Mouse (Mus musculus): ENCODE data around the gene Poln. TPM values are rescaled to one million over a fixed set of nuclear protein-coding genes. Genes with fewer than 3 reads are reported as not detected.

Poln gene
- polyA plus RNA-seq, 1 experiment = 0.04 TPM

DNA sequence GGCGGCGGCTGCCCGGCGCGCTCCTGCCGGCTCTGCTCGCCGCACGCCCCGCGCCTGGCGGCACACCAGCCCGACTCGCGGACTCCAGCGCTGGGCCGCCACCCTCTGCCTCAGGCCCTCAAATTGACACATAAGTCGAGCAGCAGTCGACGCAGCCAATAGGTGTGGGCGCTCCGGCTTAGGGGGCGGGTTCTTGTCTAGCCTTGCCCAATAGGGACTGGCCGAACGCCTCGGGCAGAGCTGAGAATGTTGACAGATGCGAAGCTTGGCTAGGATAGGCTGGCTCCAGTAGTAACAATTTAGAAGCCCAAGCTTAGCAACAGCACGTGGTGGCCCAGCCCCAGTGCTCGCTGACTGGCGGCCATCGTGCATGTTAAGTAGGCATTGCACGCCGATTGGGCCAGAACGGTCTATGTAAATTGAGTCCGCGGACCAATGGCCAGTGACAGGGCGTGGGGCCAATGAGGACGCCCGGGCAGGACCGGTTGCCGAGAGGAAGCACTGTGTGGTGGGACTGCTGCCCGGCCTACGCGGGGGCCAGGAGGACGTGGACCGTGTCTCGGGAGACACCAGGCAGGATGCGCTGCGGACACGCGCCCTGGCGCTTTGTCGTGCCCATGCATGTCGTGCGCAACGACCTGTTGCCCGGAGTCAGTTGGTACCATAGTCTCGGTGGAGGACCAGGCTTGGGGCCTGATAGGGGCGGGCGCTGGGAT lies 18.5 kb upstream of the Poln start, which contains the start of gene Mxd4:
TSS of gene Mxd4 (minus strand) at position 120 of the 716 bp plus-strand sequence.
- Histone ChIP-seq H3K4me2 (ENCODE audit: low read depth) (peak within 1 kb of the TSS; percentile 96), H3K36me3 (ENCODE audit: control insufficient read depth, insufficient read depth) (no peaks in the 10 kb centered on the region), H3K4me3 (peak within 1 kb of the TSS; percentile 52), H3K79me2 (ENCODE audit: control insufficient read depth, insufficient read depth) (no peaks in the 10 kb centered on the region), H3ac (ENCODE audit: control insufficient read depth, insufficient read length) (peak within 1 kb of the TSS; percentile 43), H3K27me3 (ENCODE audit: control insufficient read depth, insufficient read depth, insufficient read length) (no peaks in the 10 kb centered on the region)
- TF ChIP-seq REST (IDR thresholded peaks at IDR 0.05; ENCODE audit: insufficient read depth, insufficient read length) = no peak
- TF ChIP-seq CEBPB (IDR thresholded peaks at IDR 0.05; ENCODE audit: insufficient read depth, poor library complexity, severe bottlenecking) = no peak
- TF ChIP-seq POLR2A (IDR thresholded peaks at IDR 0.05; ENCODE audit: insufficient read length, low read depth) = peak; percentile 99
- TF ChIP-seq POLR2AphosphoS2 (IDR thresholded peaks at IDR 0.05; ENCODE audit: insufficient read length, low read depth) = peak; percentile 97
- TF ChIP-seq USF1 (IDR thresholded peaks at IDR 0.05; ENCODE audit: low read depth) = peak; percentile 70
- no peak for TF ChIP-seq MYOD1 (IDR thresholded peaks at IDR 0.05; ENCODE audit: control insufficient read depth in 1 of 3, insufficient read length in 2 of 3, low read depth in 2 of 3)
- peak; percentile 58 for TF ChIP-seq SRF (IDR thresholded peaks at IDR 0.05; ENCODE audit: control insufficient read depth, insufficient read length, low read depth)
- TF ChIP-seq E2F4 (IDR thresholded peaks at IDR 0.05; ENCODE audit: insufficient read depth) = no peak
- no peak for TF ChIP-seq TCF12 (IDR thresholded peaks at IDR 0.05; ENCODE audit: insufficient read depth, poor library complexity, severe bottlenecking)
- peak in 2 of 3 experiments; percentile 7 to 20 for TF ChIP-seq MYOG (IDR thresholded peaks at IDR 0.05; ENCODE audit: control insufficient read depth in 1 of 3, insufficient read depth in 1 of 3, insufficient read length in 2 of 3, low read depth in 2 of 3)
- TF ChIP-seq MAX (IDR thresholded peaks at IDR 0.05; ENCODE audit: low read depth) = no peak
- TF ChIP-seq TCF3 (IDR thresholded peaks at IDR 0.05; ENCODE audit: insufficient read length, low read depth) = no peak

DNA sequence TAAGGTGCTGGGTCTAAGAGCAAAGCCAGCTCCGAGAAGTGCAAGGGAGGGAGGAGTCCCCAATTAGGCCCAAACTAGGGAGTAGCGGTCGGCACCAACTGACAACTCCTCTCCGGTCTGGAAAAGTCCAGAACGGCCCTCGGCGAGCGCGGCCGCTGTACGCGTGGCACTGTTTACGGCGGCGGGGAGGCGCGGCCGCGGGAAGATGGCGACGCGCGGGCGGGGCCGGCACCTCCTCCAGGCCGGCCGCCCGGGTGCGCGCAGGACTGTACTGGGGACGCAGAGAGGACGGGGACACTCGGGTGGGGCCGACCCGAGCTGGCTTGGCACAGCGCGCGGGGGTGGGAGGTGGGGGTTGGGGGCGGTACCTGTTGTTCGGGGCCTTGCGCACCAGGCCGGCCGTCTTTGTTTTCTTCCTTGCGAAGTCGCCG lies 17.7 kb upstream of the Poln start:
- TF ChIP-seq MYOD1 (IDR thresholded peaks at IDR 0.05; ENCODE audit: control insufficient read depth in 1 of 3, insufficient read length in 2 of 3, low read depth in 2 of 3) (no peak), TCF3 (IDR thresholded peaks at IDR 0.05; ENCODE audit: insufficient read length, low read depth) (no peak), POLR2AphosphoS2 (IDR thresholded peaks at IDR 0.05; ENCODE audit: insufficient read length, low read depth) (no peak), MAX (IDR thresholded peaks at IDR 0.05; ENCODE audit: low read depth) (no peak), MYOG (IDR thresholded peaks at IDR 0.05; ENCODE audit: control insufficient read depth in 1 of 3, insufficient read depth in 1 of 3, insufficient read length in 2 of 3, low read depth in 2 of 3) (no peak), TCF12 (IDR thresholded peaks at IDR 0.05; ENCODE audit: insufficient read depth, poor library complexity, severe bottlenecking) (no peak), REST (IDR thresholded peaks at IDR 0.05; ENCODE audit: insufficient read depth, insufficient read length) (no peak), POLR2A (IDR thresholded peaks at IDR 0.05; ENCODE audit: insufficient read length, low read depth) (no peak), SRF (IDR thresholded peaks at IDR 0.05; ENCODE audit: control insufficient read depth, insufficient read length, low read depth) (no peak), E2F4 (IDR thresholded peaks at IDR 0.05; ENCODE audit: insufficient read depth) (no peak), CEBPB (IDR thresholded peaks at IDR 0.05; ENCODE audit: insufficient read depth, poor library complexity, severe bottlenecking) (no peak), USF1 (IDR thresholded peaks at IDR 0.05; ENCODE audit: low read depth) (no peak)
- Histone ChIP-seq H3K27me3 (ENCODE audit: control insufficient read depth, insufficient read depth, insufficient read length) (no peaks in the 10 kb centered on the region), H3K4me2 (ENCODE audit: low read depth) (peak overlapping the region; percentile 96), H3K4me3 (peak overlapping the region; percentile 52), H3K79me2 (ENCODE audit: control insufficient read depth, insufficient read depth) (no peaks in the 10 kb centered on the region), H3ac (ENCODE audit: control insufficient read depth, insufficient read length) (peak overlapping the region; percentile 43), H3K36me3 (ENCODE audit: control insufficient read depth, insufficient read depth) (no peaks in the 10 kb centered on the region)

DNA sequence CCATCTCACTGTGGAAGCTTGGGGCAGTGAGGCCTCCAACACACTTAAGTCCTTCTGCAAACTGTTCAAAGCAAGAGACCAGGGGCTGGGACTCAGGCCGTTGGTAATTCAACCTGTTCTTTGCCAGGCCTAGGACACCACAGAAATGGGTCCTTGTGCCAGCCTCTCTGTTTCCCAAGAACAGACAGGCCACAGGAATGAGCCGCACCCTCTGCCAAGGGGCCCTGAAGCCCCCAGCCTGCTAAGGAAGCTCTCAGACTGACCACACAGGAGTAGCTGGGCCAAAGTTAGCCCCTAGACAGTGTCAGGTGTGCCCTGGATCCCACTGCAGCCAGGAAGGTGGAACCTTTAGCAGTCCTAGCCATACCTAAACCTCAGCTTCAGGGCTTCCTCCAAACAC lies 17.1 kb upstream of the Poln start:
- no peaks in the 10 kb centered on the region for H3K27me3 ChIP-seq (ENCODE audit: control insufficient read depth, insufficient read depth, insufficient read length)
- peak overlapping the region; percentile 43 for H3ac ChIP-seq (ENCODE audit: control insufficient read depth, insufficient read length)
- no peak for TF ChIP-seq USF1 (IDR thresholded peaks at IDR 0.05; ENCODE audit: low read depth)
- no peak for TF ChIP-seq MYOD1 (IDR thresholded peaks at IDR 0.05; ENCODE audit: control insufficient read depth in 1 of 3, insufficient read length in 2 of 3, low read depth in 2 of 3)
- no peak for TF ChIP-seq REST (IDR thresholded peaks at IDR 0.05; ENCODE audit: insufficient read depth, insufficient read length)
- peak overlapping the region; percentile 52 for H3K4me3 ChIP-seq
- no peaks in the 10 kb centered on the region for H3K79me2 ChIP-seq (ENCODE audit: control insufficient read depth, insufficient read depth)
- no peaks in the 10 kb centered on the region for H3K36me3 ChIP-seq (ENCODE audit: control insufficient read depth, insufficient read depth)
- peak overlapping the region; percentile 96 for H3K4me2 ChIP-seq (ENCODE audit: low read depth)

DNA sequence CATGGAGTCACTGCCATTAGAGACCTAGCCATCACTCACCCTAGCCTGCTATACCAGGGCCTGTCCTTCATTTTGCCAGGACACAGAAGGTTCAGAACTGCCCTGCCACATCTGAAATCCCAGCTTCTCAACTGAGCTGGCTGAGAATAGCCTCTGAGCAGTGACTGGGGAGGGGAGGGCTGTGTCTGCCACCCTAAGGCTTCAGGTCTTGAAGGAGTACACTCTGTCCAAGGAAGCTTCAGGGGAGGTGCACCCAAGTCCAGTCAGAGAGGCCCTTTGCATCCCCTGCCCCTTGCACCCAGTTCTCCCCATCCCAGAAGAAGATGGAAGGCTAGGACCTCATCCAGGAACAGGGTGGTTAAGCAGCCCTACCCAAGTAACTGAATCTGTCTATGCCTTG lies 16.5 kb upstream of the Poln start:
- TF ChIP-seq POLR2A (IDR thresholded peaks at IDR 0.05; ENCODE audit: insufficient read length, low read depth) = no peak
- TF ChIP-seq TCF3 (IDR thresholded peaks at IDR 0.05; ENCODE audit: insufficient read length, low read depth) = no peak
- TF ChIP-seq REST (IDR thresholded peaks at IDR 0.05; ENCODE audit: insufficient read depth, insufficient read length) = no peak
- TF ChIP-seq POLR2AphosphoS2 (IDR thresholded peaks at IDR 0.05; ENCODE audit: insufficient read length, low read depth) = no peak
- no peaks in the 10 kb centered on the region for H3K27me3 ChIP-seq (ENCODE audit: control insufficient read depth, insufficient read depth, insufficient read length)
- no peaks in the 10 kb centered on the region for H3K79me2 ChIP-seq (ENCODE audit: control insufficient read depth, insufficient read depth)
- H3ac ChIP-seq (ENCODE audit: control insufficient read depth, insufficient read length) = no peak overlapping the region
- peak overlapping the region; percentile 96 for H3K4me2 ChIP-seq (ENCODE audit: low read depth)
- H3K36me3 ChIP-seq (ENCODE audit: control insufficient read depth, insufficient read depth) = no peaks in the 10 kb centered on the region
- peak overlapping the region; percentile 52 for H3K4me3 ChIP-seq

DNA sequence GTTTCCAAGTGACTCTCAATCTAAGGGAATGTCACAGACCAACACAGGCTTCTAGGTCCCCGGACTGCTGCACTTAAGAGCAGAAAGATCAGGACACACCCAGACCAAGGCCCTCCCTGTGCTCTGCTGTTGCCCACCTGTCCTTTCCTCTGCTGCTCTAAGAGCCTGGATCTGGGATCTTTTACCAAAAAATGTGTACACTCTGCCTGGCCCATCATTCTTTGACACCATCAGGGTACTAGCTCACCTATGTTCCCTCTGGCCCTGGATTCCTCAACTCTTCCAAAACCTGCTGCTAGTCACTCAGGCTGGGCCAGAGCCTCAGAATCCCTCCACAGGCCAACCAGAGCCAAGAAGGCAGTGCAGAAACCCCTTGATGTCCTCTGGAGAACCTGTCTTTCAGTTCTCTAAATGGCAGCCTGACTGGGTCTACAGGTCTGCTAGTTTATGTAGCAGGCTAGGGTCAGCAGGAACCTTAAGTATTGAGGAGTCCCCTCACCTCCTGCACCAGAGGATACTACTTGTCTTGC lies 15.9 kb upstream of the Poln start:
- Histone ChIP-seq H3ac (ENCODE audit: control insufficient read depth, insufficient read length) (no peak overlapping the region), H3K36me3 (ENCODE audit: control insufficient read depth, insufficient read depth) (no peaks in the 10 kb centered on the region), H3K4me3 (no peak overlapping the region), H3K27me3 (ENCODE audit: control insufficient read depth, insufficient read depth, insufficient read length) (no peaks in the 10 kb centered on the region), H3K79me2 (ENCODE audit: control insufficient read depth, insufficient read depth) (no peaks in the 10 kb centered on the region), H3K4me2 (ENCODE audit: low read depth) (peak overlapping the region; percentile 96)
- TF ChIP-seq MAX (IDR thresholded peaks at IDR 0.05; ENCODE audit: low read depth) (no peak), CEBPB (IDR thresholded peaks at IDR 0.05; ENCODE audit: insufficient read depth, poor library complexity, severe bottlenecking) (no peak), TCF3 (IDR thresholded peaks at IDR 0.05; ENCODE audit: insufficient read length, low read depth) (no peak), POLR2AphosphoS2 (IDR thresholded peaks at IDR 0.05; ENCODE audit: insufficient read length, low read depth) (no peak), E2F4 (IDR thresholded peaks at IDR 0.05; ENCODE audit: insufficient read depth) (no peak), MYOG (IDR thresholded peaks at IDR 0.05; ENCODE audit: control insufficient read depth in 1 of 3, insufficient read depth in 1 of 3, insufficient read length in 2 of 3, low read depth in 2 of 3) (no peak), SRF (IDR thresholded peaks at IDR 0.05; ENCODE audit: control insufficient read depth, insufficient read length, low read depth) (no peak), POLR2A (IDR thresholded peaks at IDR 0.05; ENCODE audit: insufficient read length, low read depth) (no peak), TCF12 (IDR thresholded peaks at IDR 0.05; ENCODE audit: insufficient read depth, poor library complexity, severe bottlenecking) (no peak), REST (IDR thresholded peaks at IDR 0.05; ENCODE audit: insufficient read depth, insufficient read length) (no peak), USF1 (IDR thresholded peaks at IDR 0.05; ENCODE audit: low read depth) (no peak)

Data from myocyte (in vitro differentiated cells).